Mouse (Mus musculus) kidney, adult 9 months (tissue): Measurements from ENCODE around the gene 2310034G01Rik.

ENCODE experiments used
- DNase-seq: peaks from one replicate; pipeline ENCODE4 v3.0.0; 2022

The 2310034G01Rik gene

DNA sequence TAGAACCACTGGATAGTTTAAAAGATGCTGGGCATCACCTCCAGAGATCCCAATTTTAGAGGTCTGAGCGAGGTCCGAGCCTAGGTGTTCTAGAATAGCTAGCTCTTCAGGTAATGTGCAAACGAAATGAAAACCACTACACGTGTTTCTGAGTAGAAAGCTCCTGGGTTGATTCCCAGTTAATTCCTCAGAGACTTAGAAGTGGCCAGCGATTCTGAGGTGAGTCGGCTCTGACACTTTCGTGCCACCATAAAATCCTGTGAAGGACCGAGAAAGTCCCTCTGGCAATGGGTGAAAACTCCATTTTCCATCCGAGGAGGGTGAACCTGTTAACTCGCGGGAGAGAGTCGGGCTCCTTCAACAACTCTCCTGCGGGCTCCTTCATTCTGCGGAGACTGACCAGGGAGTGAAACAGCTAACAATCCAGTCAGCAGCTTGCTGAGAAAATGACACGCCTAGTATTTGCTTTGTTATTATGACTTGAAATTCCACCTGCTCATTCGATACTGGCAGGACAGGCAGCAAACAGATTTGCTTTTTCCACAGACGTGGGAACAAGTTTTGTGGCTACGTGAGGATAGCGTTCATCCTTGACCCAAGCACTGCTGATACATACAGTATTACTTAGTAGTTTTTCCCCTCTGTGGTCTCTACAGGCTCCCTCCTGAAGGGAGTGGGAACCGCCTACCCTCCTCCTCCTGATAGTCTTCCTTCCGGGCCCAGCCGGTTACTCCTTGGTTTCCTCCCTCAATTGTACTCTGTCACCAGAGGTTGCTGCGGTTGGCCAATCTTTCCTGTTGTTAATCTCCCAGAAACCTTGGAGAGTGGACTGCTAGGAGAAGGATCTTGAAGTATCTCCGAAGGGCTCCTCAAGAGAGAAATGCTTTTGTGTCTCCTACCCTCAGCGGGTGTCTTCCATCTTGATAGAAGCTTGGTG lies 7.5 kb upstream of the 2310034G01Rik start:
- DNase-seq = no peak

DNA sequence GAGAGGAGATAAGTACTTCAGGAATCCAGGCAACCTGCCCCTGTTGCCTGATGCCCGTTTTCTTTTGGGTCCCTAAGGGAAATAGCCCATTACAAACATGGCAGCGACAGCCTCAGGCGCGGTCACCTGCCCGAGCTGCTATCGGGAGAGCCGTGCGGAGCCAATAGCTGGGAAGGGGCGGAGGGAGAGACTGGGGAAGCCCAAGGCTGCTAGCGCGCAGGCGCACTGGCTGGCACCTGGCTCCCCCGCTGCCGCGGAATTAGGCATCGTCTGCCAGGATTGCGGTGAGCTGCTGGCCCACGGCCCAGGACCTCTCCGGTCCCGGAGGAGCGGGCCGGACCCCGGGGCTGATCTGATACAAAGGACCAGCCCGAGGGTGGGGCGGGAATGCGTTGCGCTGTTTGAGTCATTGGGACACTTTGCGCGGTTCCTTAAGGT lies 6.6 kb upstream of the 2310034G01Rik start:
- peak; percentile 92 for DNase-seq

DNA sequence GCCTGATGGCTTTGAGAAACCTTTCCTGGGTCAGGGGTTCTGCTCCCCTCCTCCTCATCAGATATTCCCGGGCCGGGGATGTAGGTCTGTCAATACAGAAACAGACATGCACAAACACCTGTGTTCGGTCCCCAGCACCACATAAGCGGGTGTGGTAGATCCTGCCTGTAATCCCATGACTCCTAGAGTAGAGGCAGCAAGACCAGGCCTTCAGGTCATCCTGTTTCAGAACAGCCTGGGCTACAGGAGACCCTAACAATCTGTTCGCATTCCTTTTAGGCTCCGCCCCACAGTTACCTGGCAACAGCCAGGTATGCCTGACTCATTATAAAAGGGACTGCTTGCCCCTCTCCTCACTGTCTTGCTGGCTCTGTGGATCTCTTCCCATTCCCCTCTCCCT lies 552 bp downstream of the 2310034G01Rik start:
- no peak for DNase-seq

DNA sequence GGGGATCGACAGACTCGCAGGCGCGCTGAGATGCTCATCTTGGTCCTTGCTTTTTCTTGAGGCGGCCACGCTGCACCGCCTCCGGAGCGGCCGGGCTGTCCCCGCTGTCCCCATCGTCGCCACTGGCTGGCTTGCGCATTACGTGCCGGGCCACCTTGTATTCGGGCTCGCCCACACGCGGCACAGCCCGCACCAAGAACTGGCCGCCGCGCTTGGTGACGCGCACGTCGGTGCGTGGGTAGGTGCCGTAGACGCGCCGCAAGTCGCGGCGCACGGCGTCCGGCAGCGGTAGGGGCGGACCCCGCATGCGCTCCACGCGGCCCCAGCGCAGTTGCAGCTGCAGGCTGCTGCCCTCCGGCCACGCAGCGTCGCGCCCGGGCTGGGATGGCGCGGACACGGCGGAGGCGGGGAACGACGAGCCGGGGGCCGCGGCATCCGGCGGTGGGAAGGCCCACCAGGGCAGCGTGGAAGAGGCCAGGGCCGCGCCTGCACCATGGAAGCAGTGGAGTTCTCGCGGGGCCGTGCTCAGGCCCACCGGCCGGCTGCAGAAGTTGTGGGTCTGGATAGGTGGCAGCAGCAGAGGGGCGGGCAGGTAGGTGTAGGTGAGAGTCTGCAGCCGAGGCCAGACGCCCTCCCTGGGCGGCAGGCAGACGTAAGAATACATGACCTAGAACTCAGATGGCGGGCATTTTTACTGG lies 1.2 kb downstream of the 2310034G01Rik start:
- DNase-seq = peak; percentile 53

DNA sequence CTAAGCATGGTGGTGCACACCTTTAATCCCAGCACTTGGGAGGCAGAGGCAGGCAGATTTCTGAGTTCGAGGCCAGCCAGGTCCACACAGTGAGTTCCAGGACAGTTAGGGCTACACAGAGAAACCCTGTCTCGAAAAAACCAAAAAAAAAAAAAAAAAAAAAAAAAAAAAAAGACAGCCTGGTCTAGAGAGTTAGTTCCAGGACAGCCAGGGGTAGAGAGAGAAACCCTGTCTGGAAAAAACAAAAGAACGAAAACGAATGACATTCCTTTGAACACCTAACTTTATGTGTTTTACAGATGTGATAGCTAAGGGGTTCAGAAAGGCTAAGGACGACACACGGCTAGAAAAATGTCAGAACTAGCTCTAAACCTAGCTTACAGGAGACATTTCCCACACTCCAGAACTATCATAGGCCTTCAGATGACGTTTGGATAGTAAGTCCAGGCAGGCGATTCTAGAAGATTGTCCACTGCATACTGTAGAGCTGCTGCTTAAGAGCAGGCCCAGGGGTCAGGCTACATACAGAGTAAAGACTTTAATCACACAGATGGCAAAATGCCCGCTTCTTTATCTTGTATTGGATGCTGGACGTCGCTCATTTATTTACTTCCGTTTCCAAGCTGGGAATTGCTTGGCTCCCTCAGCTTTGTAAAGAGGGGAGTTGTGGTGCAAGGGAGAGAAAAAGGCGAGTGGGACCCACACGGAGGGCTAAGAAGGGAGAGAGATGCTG lies 2.0 kb downstream of the 2310034G01Rik start:
- DNase-seq = no peak

DNA sequence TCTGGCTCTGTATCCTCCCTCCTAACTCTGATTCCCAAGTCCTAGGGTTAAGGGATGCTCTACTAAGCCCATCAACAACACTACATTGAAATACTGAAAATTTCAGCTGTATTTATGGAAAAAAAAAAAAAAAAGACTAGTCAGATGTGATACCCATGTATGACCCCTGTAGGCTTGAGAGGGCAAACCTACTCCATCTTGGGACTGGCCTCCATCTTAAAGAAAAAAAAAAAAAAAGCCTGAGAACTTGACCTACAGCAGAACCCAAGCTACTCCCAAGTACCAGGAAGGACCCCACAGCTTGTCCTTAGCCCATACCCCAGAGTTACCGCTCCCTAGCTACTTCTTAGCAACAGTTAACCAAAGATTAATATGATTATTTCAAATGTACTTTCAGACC lies 3.0 kb downstream of the 2310034G01Rik start:
- no peak for DNase-seq

DNA sequence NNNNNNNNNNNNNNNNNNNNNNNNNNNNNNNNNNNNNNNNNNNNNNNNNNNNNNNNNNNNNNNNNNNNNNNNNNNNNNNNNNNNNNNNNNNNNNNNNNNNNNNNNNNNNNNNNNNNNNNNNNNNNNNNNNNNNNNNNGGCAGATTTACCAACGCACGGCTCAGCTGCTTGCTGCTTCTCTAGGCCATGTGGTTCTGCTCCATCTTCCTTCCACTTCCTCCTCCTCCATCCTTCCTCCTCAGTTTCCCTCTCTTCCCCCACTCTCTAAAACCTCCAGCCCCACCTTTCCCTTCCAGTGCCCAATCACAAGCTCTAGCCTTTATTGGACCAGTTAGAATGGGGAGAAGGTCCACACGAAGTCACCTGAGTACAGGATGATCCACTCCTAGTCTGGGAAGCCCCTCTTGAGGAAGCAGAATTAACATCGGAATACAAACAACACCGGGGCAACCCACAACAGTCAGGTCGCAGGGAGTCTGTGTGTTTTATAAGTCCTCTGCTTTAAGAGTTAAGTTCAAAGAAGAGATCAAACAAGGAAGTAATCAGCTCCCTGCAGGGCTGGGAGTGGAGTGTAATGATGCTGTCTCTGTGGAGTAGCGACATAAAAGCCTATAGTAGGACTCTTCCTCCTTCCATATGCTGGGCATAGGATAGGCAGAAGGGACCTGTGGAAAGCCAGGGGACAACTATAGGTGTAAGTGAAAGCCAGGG lies 5.2 kb downstream of the 2310034G01Rik start:
- no peak for DNase-seq

DNA sequence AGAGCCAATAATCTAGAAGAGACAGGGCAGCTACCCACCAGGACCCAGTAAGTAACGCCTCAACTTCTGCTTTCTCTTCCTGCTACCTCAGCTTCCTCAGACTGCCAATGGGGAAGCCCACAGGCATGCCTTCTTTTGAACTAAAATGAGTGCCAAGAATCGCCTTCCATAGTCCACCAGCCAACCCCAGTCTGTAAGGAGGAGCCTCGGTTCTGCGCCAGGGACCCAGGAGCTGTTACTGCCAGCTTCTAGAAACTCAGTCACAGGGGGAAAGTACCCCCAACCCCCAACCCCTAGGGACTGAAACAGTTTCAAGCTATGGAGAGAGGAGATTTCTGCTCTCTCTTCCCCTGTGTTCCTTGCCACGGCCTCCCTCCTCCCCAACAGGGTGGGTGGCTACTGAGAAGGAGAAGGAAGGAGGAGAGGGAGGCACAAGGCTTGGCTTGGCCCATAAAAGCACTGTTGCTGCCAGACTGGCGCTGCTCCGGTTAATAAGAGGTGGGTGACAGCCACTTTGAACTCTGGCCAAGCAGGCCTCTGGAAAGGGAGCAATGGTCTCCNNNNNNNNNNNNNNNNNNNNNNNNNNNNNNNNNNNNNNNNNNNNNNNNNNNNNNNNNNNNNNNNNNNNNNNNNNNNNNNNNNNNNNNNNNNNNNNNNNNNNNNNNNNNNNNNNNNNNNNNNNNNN lies 10.7 kb downstream of the 2310034G01Rik start:
- peak; percentile 35 for DNase-seq

DNA sequence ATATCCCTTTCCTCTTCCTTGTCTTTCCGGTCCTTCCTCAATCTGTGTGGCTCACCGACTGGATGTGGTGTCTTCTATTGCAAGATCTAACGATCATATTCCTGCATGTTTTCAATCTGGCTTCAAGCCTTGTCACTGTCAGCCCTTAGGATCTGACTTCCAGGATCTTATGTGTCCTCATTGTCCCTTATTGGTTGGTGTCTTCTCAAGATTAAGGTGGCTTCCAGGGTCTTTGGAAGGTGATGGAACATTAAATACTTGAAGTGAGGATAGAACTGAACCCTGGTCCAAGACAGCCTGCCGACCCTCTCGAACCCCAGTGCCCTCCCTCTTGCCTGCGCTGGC lies 11.2 kb downstream of the 2310034G01Rik start:
- no peak for DNase-seq

DNA sequence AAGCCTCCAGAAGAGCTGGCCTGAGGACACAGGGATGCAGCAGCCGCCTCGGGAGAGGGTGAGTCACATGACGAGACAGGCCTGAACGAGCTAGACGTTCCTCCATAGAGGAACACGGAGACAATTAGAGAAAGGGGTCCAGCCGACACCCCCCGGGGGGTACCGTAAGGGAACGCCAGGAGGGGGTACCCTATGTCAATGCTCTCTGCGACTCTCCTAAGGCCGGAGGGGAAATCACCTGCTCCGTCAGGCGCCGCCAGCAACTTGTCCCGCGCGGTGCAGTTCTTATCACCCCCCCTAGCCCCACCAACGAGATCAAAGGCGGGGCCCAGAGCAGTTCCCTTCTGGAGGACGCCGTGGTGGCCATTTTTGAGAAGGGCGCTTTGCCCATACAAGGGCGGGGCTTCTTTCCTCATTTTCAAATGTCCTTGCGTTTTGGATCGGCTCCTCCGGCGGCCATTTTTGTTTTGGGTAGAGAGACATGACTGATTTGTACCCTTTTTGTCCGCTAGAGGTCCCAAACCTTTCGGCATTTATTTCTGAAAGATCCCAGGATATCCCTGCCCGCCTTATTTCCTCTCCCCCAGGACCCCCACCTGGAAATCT lies 11.7 kb downstream of the 2310034G01Rik start, which contains the start of gene Cuedc2:
TSS of gene Cuedc2 (minus strand) at position 372 of the 606 bp plus-strand sequence.
- DNase-seq = peak; percentile 99

DNA sequence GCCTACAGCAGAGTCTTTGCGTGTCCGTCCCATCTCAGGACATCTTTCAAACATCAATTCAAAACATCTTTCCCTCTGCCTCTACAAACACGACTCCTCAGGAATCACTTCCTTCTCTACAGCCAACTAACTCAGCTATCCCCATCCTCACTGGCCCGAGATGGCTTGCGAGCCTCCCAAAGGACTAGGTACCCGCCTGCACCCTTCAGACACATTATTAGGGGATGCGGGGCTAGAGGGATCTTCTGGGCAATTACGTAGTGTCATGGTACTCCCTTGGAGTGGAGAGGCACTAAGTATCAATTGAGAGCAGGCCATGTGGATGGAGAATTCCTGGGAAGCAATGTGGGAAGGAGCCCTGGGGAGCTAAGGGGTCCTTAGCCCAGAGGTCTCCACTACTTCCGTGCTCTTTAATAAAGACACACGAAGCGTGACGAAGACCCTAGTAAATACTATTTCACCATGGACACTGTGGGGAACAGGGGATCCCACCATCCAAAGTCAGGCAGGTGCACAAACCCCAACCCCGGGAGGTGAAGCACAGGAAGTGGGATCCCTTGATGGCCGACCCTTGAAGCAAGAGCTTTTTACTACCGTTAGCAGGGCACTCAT lies 12.3 kb downstream of the 2310034G01Rik start:
- no peak for DNase-seq

DNA sequence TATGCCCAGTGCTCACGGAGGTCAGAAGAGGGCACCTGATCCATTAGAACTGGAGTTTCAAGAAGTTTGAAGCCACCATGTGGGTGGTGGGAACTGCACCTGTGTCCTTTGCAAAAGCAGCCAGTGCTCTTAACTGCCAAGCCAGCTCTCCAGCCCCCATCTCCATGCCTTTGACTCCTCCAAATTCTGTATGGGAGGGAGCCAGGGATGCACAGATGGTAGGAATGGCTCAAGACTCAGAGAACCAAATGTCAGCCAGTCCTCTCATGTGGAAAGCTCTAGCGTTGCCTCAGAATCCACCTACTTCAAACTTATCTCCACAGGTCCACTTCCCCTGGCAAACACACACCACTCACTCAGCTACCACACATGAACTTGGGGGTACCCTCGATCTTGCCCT lies 16.2 kb downstream of the 2310034G01Rik start:
- DNase-seq = no peak

DNA sequence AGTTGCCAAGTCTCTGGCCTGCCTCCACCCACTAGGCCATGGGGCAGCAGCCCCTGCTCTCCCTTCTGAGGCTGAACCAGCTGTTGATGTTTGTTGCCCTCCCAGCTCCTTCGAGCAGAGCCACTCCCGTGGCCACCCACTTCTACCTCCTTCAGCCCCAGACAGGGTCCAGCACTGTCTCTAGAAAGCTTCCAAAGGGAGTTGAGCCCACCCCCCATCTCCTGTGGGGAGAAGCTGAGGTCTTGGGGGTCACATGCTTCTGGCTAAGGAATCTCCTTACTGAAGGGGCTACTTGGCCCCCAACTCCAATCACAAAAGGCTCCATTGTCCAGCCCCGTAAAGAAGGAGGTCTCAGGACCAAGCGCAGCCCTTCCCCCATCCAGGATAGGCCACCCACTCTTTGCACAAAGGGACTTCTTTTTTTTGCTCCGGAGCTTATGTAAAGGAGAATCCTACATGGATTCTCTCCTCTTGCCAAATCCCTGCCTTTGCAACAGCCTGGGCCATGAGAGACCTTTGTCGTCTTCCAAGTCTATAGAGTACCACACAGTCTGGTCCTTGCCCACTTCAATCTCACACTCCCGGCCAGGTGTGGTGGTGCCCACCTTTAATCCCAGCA lies 17.3 kb downstream of the 2310034G01Rik start:
- DNase-seq = no peak

DNA sequence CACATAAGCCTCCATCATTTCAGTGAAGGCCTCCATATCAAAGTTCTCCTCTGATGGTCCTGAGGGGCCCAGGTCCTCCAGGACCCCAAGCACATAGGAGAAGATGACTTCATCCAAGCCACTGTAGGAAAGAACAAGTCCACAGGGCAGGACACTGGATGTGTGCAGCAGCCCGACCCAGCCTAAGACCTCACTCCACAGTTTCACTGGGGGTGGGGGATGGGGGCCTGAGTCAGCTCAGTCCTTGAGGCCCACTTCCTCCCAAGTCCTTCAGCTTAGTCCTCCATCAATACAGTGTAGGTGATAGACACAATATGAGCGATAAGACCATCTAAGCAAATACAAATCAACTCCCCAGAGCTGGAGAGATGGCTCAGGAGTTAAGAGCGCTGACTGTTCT lies 18.2 kb downstream of the 2310034G01Rik start:
- no peak for DNase-seq

DNA sequence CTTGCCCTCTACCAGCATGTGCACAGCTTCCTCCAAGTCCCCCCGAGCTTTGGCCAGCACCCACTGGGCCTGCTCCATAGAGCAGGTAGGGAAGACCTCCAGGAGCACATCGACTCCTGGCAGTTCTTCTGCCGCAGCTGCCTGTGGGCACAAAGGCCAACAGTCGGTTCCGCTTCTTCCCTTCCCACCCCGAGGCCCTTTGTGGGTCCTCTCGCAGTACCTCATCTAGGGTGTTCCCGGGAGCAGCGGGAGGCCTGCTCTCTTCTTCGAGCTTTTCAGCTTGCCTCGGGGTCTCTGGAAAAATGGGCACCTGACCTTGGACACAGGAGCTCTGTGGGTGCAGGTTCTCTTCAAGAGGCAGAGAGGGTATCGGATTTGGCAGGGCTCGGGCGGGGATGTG lies 18.8 kb downstream of the 2310034G01Rik start:
- no peak for DNase-seq

DNA sequence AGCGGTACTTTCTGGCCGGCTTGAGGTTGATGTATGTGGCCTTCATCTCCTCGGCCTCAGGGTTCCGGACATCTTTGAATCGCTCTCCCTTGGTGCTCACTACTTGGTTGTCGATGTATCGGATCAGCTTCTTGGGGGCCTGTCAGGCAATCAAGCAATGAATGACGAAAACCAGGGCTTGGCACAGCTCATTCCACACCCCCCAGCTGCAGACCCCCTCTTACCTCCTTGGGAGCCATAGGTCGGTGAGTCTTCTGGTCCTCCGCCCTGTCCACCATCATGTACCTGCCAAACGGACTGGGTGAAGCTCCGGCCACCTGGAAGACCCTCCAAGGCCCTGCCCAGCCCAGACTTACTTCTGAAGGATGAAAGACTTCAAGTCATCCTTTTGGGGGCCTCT lies 19.4 kb downstream of the 2310034G01Rik start:
- no peak for DNase-seq

DNA sequence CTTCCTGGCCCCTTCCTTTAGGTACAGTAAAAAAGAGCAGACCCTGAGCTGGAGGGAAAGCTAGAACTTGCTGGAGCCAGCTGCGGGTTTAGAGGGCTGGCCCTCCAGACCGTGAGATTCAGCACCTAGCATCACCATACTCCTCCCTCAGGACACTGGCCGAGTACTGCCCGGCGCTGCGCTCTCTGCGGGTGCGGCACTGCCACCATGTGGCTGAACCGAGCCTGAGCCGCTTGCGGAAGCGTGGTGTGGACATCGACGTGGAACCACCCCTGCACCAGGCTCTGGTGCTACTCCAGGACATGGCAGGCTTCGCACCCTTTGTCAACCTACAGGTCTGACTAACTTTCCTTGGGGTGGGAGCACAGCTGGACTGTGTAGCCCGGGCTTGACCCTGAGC lies 20.2 kb downstream of the 2310034G01Rik start:
- peak; percentile 86 for DNase-seq

DNA sequence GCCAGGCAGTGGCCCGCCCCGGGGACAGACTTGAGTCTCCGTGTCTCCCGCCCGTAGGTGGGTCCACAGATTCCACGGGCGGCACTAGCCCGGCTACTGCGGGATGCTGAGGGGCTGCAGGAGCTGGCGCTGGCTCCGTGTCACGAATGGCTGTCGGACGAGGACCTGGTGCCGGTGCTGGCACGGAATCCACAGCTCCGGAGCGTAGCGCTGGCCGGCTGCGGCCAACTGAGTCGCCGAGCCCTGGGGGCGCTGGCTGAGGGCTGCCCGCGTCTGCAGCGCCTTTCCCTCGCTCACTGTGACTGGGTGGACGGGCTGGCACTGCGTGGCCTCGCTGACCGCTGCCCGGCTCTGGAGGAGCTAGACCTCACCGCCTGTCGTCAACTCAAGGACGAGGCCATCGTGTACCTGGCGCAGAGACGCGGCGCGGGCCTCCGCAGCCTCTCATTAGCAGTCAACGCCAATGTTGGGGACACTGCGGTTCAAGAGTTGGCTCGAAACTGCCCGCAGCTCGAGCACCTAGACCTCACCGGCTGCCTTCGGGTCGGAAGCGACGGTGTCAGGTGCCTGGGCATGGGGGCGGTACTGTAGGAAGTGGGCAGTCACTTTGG lies 21.0 kb downstream of the 2310034G01Rik start:
- DNase-seq = peak; percentile 39

DNA sequence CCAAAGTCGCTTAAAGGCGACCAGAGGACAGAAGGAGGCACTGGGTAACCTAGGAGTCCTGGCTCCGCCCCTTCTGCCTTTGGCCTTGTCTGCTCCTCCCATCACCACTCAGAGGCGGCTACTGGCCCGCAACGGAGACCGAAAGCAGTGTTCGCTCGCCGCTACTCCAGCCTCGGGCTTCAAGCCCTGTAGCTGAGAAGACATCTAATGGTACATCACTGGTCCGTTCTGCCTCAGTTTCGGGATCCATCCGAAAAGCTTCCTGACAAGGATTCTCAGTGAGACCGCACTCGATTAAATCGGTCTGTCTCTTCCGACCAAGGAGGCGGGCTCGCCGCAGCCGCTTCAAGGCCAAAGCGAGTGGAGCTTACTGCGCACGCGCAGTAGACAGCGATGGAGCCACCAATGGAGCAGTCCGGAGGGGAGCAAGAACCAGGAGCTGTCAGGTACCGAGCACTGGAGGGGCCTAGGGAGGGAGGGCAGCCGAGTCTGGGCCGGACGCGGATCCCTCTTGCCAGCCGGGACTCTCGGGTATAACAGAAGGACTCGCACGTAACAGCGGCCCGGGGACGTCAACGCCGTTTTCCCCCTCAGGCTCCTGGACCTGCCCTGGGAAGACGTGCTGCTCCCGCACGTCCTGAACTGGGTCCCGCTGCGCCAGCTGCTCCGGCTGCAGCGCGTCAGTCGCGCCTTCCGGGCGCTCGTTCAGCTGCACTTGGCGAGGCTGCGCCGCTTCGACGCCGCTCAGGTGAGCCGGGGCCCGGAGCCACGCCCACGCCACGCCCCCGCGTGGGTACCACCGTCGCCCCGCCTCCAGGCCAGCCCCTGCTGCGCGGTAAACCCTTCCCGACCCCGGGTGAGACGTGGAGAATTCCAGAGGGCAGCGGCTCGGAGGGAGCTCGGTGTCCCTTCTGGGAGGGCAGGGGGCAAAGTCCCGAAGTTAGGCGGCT lies 21.7 kb downstream of the 2310034G01Rik start, which contains the start of gene Fbxl15:
TSS of gene Fbxl15 (plus strand) at position 104 of the 950 bp plus-strand sequence.
- DNase-seq = peak; percentile 96
